Mouse (Mus musculus) kidney, embryonic 15.5 days (tissue): ENCODE measurements at regions not wholly inside any gene's neighbourhood (a gene's known extent, or its start where the extent isn't known, plus 50 kb on each side); places are given as distances from the start of the nearest gene placed in this dataset.

ENCODE experiments used
- ATAC-seq: fragments of 200-750 bp; cut with Nextera tagmentation; replicated peaks from 2 replicates; pipeline ENCODE4 v1.8.0; 2017; ENCODE audit warnings: moderate TSS enrichment; ENCODE audit not compliant: low FRiP score
- H3K27ac ChIP-seq: fragments of 300-500 bp; sonication (generic); 2 replicates; pipeline ENCODE4 v1.5.1; 2015; ENCODE audit warnings: mild to moderate bottlenecking, inconsistent platforms
- H3K27me3 ChIP-seq: fragments of 300-500 bp; sonication (generic); 2 replicates; pipeline ENCODE4 v1.6.1; 2015; ENCODE audit warnings: inconsistent platforms
- H3K36me3 ChIP-seq: fragments of 300-500 bp; sonication (generic); 2 replicates; pipeline ENCODE4 v1.6.1; 2015; ENCODE audit warnings: inconsistent platforms
- H3K4me1 ChIP-seq: fragments of 300-500 bp; sonication (generic); 2 replicates; pipeline ENCODE4 v1.6.1; 2015; ENCODE audit warnings: inconsistent platforms
- H3K4me2 ChIP-seq: fragments of 300-500 bp; sonication (generic); 2 replicates; pipeline ENCODE4 v1.6.1; 2015; ENCODE audit warnings: moderate library complexity, mild to moderate bottlenecking, inconsistent platforms
- H3K4me3 ChIP-seq: fragments of 300-500 bp; sonication (generic); replicated peaks from 2 replicates; pipeline ENCODE4 v1.5.1; 2015; ENCODE audit warnings: mild to moderate bottlenecking, inconsistent platforms
- H3K9ac ChIP-seq: fragments of 300-500 bp; sonication (generic); 2 replicates; pipeline ENCODE4 v1.6.1; 2015; ENCODE audit warnings: mild to moderate bottlenecking, inconsistent platforms
- H3K9me3 ChIP-seq: fragments of 300-500 bp; sonication (generic); replicated peaks from 2 replicates; pipeline ENCODE4 v1.6.1; 2016; ENCODE audit warnings: inconsistent platforms
- WGBS: fragments of 180-500 bp; shearing (Covaris S2); methylation state at CpG from one replicate; pipeline ENCODE4 v1.1.7; 2015; ENCODE audit warnings: mixed read lengths; 5-methylcytosine and 5-hydroxymethylcytosine counted together

- Histone ChIP-seq H3K9ac (no peak overlapping the region), H3K9me3 (no peaks in the 10 kb centered on the region), H3K4me1 (no peaks in the 10 kb centered on the region), H3K36me3 (no peaks in the 10 kb centered on the region), H3K27ac (no peak overlapping the region), H3K4me3 (no peak overlapping the region), H3K27me3 (no peaks in the 10 kb centered on the region), H3K4me2 (no peak overlapping the region)
- 49% methylated on average over 6 of the region's 6 CpGs for WGBS
- no peak for ATAC-seq
Measured at GRCm38 (mm10) chr16:42808864-42809263, 66.8 kb upstream of the Zbtb20 start.

- ATAC-seq = no peak
- Histone ChIP-seq H3K27ac (no peak overlapping the region), H3K4me2 (no peak overlapping the region), H3K9ac (no peak overlapping the region), H3K27me3 (no peaks in the 10 kb centered on the region), H3K36me3 (no peaks in the 10 kb centered on the region), H3K4me1 (no peaks in the 10 kb centered on the region), H3K4me3 (no peak overlapping the region), H3K9me3 (no peaks in the 10 kb centered on the region)
- WGBS = 88% methylated on average over 2 of the region's 2 CpGs
Measured at GRCm38 (mm10) chr16:42807536-42807935, 68.1 kb upstream of the Zbtb20 start.

- 38% methylated on average over 1 of the region's 1 CpGs for WGBS
- H3K4me3 ChIP-seq = no peak overlapping the region
- H3K4me2 ChIP-seq = no peak overlapping the region
- no peaks in the 10 kb centered on the region for H3K9me3 ChIP-seq
- H3K9ac ChIP-seq = no peak overlapping the region
- ATAC-seq = no peak
- no peaks in the 10 kb centered on the region for H3K27me3 ChIP-seq
- H3K4me1 ChIP-seq = no peaks in the 10 kb centered on the region
- H3K36me3 ChIP-seq = no peaks in the 10 kb centered on the region
- no peak overlapping the region for H3K27ac ChIP-seq
Measured at GRCm38 (mm10) chr16:42803609-42804008, 72.1 kb upstream of the Zbtb20 start.

GRCm38 (mm10) chr16:42792571-42792970, 83.1 kb upstream of the Zbtb20 start:
- Histone ChIP-seq H3K36me3 (no peaks in the 10 kb centered on the region), H3K9me3 (no peaks in the 10 kb centered on the region), H3K27me3 (no peaks in the 10 kb centered on the region), H3K27ac (no peak overlapping the region), H3K9ac (no peak overlapping the region), H3K4me2 (no peak overlapping the region), H3K4me3 (no peak overlapping the region), H3K4me1 (no peaks in the 10 kb centered on the region)
- WGBS = 87% methylated on average over 2 of the region's 2 CpGs
- ATAC-seq = no peak

- 0 out of 2 replicates have a peak overlapping the region, but pooled peaks have one; percentile 4 for H3K27ac ChIP-seq
- H3K36me3 ChIP-seq = no peaks in the 10 kb centered on the region
- H3K9ac ChIP-seq = no peak overlapping the region
- no peak for ATAC-seq
- H3K4me1 ChIP-seq = peaks cover 12% of the 10 kb centered on the region
- no peak overlapping the region for H3K4me2 ChIP-seq
- 20% methylated on average over 4 of the region's 4 CpGs for WGBS
- no peaks in the 10 kb centered on the region for H3K9me3 ChIP-seq
- no peaks in the 10 kb centered on the region for H3K27me3 ChIP-seq
- H3K4me3 ChIP-seq = no peak overlapping the region
Measured at GRCm38 (mm10) chr16:42784712-42785111, 91.0 kb upstream of the Zbtb20 start.

- H3K4me2 ChIP-seq = no peak overlapping the region
- H3K4me3 ChIP-seq = no peak overlapping the region
- H3K9me3 ChIP-seq = no peaks in the 10 kb centered on the region
- no peak overlapping the region for H3K9ac ChIP-seq
- no peaks in the 10 kb centered on the region for H3K27me3 ChIP-seq
- WGBS = 64% methylated on average over 4 of the region's 4 CpGs
- ATAC-seq = no peak
- no peaks in the 10 kb centered on the region for H3K36me3 ChIP-seq
- H3K27ac ChIP-seq = no peak overlapping the region
- peaks cover 12% of the 10 kb centered on the region for H3K4me1 ChIP-seq
Measured at GRCm38 (mm10) chr16:42784031-42784430, 91.7 kb upstream of the Zbtb20 start.

GRCm38 (mm10) chr16:42782091-42782679, 93.5 kb upstream of the Zbtb20 start:
- Histone ChIP-seq H3K9ac (no peak overlapping the region), H3K27me3 (no peaks in the 10 kb centered on the region), H3K9me3 (no peaks in the 10 kb centered on the region), H3K36me3 (no peaks in the 10 kb centered on the region), H3K4me3 (no peak overlapping the region), H3K4me2 (peak overlapping the region; percentile 38), H3K4me1 (peaks cover 12% of the 10 kb centered on the region), H3K27ac (peak overlapping the region; percentile 1; the same call in 1 of the 2 replicates)
- peak; percentile 76 for ATAC-seq
- 1% methylated on average over 5 of the region's 5 CpGs for WGBS

- H3K4me2 ChIP-seq = no peak overlapping the region
- peak overlapping the region; percentile 1; the same call in 1 of the 2 replicates for H3K27ac ChIP-seq
- 16% methylated on average over 12 of the region's 12 CpGs for WGBS
Measured at GRCm38 (mm10) chr16:42781096-42782071, 94.3 kb upstream of the Zbtb20 start.

GRCm38 (mm10) chr16:42779957-42780356, 95.7 kb upstream of the Zbtb20 start:
- Histone ChIP-seq H3K27ac (no peak overlapping the region), H3K9ac (no peak overlapping the region), H3K9me3 (no peaks in the 10 kb centered on the region), H3K4me2 (no peak overlapping the region), H3K36me3 (no peaks in the 10 kb centered on the region), H3K4me3 (no peak overlapping the region), H3K27me3 (no peaks in the 10 kb centered on the region), H3K4me1 (peaks cover 12% of the 10 kb centered on the region)
- 83% methylated on average over 3 of the region's 3 CpGs for WGBS
- no peak for ATAC-seq

More at GRCm38 (mm10) chr16:42781096-42782071, 94.3 kb upstream of the Zbtb20 start:
- H3K4me1 ChIP-seq = peaks cover 12% of the 10 kb centered on the region
- H3K4me3 ChIP-seq = no peak overlapping the region
- no peak overlapping the region for H3K9ac ChIP-seq
- no peaks in the 10 kb centered on the region for H3K9me3 ChIP-seq
- no peaks in the 10 kb centered on the region for H3K27me3 ChIP-seq
- no peaks in the 10 kb centered on the region for H3K36me3 ChIP-seq
- peak; percentile 80 for ATAC-seq

- no peak overlapping the region for H3K4me3 ChIP-seq
- H3K27me3 ChIP-seq = no peaks in the 10 kb centered on the region
- no peak overlapping the region for H3K4me2 ChIP-seq
- no peaks in the 10 kb centered on the region for H3K9me3 ChIP-seq
- H3K9ac ChIP-seq = no peak overlapping the region
- no peak for ATAC-seq
- WGBS = 62% methylated on average over 2 of the region's 2 CpGs
- no peaks in the 10 kb centered on the region for H3K4me1 ChIP-seq
- H3K36me3 ChIP-seq = no peaks in the 10 kb centered on the region
- H3K27ac ChIP-seq = no peak overlapping the region
Measured at GRCm38 (mm10) chr16:42772640-42773039, 103.0 kb upstream of the Zbtb20 start.

- Histone ChIP-seq H3K27me3 (no peaks in the 10 kb centered on the region), H3K4me3 (no peak overlapping the region), H3K4me2 (no peak overlapping the region), H3K27ac (no peak overlapping the region), H3K9ac (no peak overlapping the region), H3K36me3 (no peaks in the 10 kb centered on the region), H3K9me3 (no peaks in the 10 kb centered on the region), H3K4me1 (no peaks in the 10 kb centered on the region)
- WGBS = 71% methylated on average over 1 of the region's 1 CpGs
- no peak for ATAC-seq
Measured at GRCm38 (mm10) chr16:42770199-42770598, 105.5 kb upstream of the Zbtb20 start.

GRCm38 (mm10) chr16:42748681-42749080, 127.0 kb upstream of the Zbtb20 start:
- Histone ChIP-seq H3K4me3 (no peak overlapping the region), H3K36me3 (no peaks in the 10 kb centered on the region)
- no peak for ATAC-seq

More at GRCm38 (mm10) chr16:42748681-42749080, 127.0 kb upstream of the Zbtb20 start:
- Histone ChIP-seq H3K4me1 (no peaks in the 10 kb centered on the region), H3K9me3 (no peaks in the 10 kb centered on the region), H3K9ac (no peak overlapping the region), H3K27ac (no peak overlapping the region), H3K27me3 (no peaks in the 10 kb centered on the region), H3K4me2 (no peak overlapping the region)
- 86% methylated on average over 5 of the region's 5 CpGs for WGBS
